Mouse (Mus musculus) neural tube, embryonic 14.5 days (tissue): ENCODE results near the gene Gm38655. TPM values are rescaled to one million over a fixed set of nuclear protein-coding genes. Genes with fewer than 3 reads are reported as not detected.
"Not testable (repeated sequence)": the region's sequence is repeated elsewhere in the genome, so short reads cannot be mapped to it uniquely, and the experiment has no call there.

Experiments
- ATAC-seq: fragments of 200-750 bp; cut with Nextera tagmentation; 2 replicates; pipeline ENCODE4 v1.8.0; 2017; ENCODE audit warnings: low read depth, mild to moderate bottlenecking, moderate TSS enrichment, moderate library complexity
- H3K27ac ChIP-seq: fragments of 300-500 bp; sonication (generic); 2 replicates; pipeline ENCODE4 v1.5.1; 2014; ENCODE audit warnings: low read depth, mild to moderate bottlenecking, control low read depth, low read length, moderate library complexity, mixed read lengths
- H3K27me3 ChIP-seq: fragments of 300-500 bp; sonication (generic); 2 replicates; pipeline ENCODE4 v1.6.1; 2014; ENCODE audit warnings: low read length; ENCODE audit not compliant: control insufficient read depth, insufficient read depth
- H3K36me3 ChIP-seq: fragments of 300-500 bp; sonication (generic); 2 replicates; pipeline ENCODE4 v1.6.1; 2014; ENCODE audit warnings: low read length, mixed read lengths; ENCODE audit not compliant: control insufficient read depth, insufficient read depth
- H3K4me1 ChIP-seq: fragments of 300-500 bp; sonication (generic); 2 replicates; pipeline ENCODE4 v1.6.1; 2014; ENCODE audit warnings: low read length; ENCODE audit not compliant: control insufficient read depth, insufficient read depth
- H3K4me2 ChIP-seq: fragments of 300-500 bp; sonication (generic); 2 replicates; pipeline ENCODE4 v1.6.1; 2014; ENCODE audit warnings: mild to moderate bottlenecking, low read depth, low read length, control low read depth
- H3K4me3 ChIP-seq: fragments of 300-500 bp; sonication (generic); 2 replicates; pipeline ENCODE4 v1.5.1; 2014; ENCODE audit warnings: low read depth, low read length, control low read depth, mixed read lengths
- H3K9ac ChIP-seq: fragments of 300-500 bp; sonication (generic); replicated peaks from 2 replicates; pipeline ENCODE4 v1.6.1; 2014; ENCODE audit warnings: low read depth, mild to moderate bottlenecking, control low read depth, low read length, mixed read lengths
- H3K9me3 ChIP-seq: fragments of 300-500 bp; sonication (generic); 2 replicates; pipeline ENCODE4 v1.6.1; 2016; ENCODE audit warnings: low read length; ENCODE audit not compliant: control insufficient read depth
- WGBS: fragments of 180-500 bp; shearing (Covaris S2); extraction: QIAGEN DNeasy Blood & Tissue Kit; methylation state at CpG from one replicate; pipeline ENCODE4 v1.1.7; 2014; 5-methylcytosine and 5-hydroxymethylcytosine counted together
- polyA plus RNA-seq: library from polyadenylated mRNA; unstranded; fragments of >200 nt; fragmentation: Nextera tagmentation; extraction: Ambion mirVana; gene quantifications from 2 replicates; pipeline ENCODE4 v1.2.1, GENCODE M21; 2014

The Gm38655 gene
- polyA plus RNA-seq, 1 experiment from 2014 or later = not detected

DNA sequence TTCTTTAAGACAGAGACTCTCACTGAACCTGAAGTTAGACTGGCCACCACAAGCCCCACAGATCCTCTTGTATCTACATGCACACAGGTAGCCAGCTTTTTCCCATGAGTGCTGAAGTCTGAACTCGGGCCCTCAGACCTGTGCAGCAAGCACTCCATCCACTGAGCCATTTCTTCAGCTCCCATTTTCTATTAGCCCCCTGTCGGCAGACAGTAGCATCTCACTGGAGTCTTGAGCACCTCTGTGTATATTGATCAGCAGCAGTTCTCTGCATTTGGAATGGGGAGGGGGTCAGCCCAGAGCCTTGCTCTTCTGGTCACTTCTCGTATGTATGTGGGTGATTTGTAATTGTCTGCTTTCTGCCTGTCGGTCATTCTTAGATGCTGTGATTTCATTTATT is 35.3 kb downstream of the Gm38655 start:
- Histone ChIP-seq H3K9ac (no peak overlapping the region), H3K9me3 (no peaks in the 10 kb centered on the region), H3K4me2 (no peak overlapping the region), H3K27me3 (no peaks in the 10 kb centered on the region), H3K27ac (no peak overlapping the region), H3K4me3 (no peak overlapping the region), H3K36me3 (0 out of 2 replicates have a peak, but pooled peaks cover 2% of the 10 kb centered on the region), H3K4me1 (no peaks in the 10 kb centered on the region)
- WGBS = 74% methylated on average over 4 of the region's 4 CpGs
- ATAC-seq = no peak

DNA sequence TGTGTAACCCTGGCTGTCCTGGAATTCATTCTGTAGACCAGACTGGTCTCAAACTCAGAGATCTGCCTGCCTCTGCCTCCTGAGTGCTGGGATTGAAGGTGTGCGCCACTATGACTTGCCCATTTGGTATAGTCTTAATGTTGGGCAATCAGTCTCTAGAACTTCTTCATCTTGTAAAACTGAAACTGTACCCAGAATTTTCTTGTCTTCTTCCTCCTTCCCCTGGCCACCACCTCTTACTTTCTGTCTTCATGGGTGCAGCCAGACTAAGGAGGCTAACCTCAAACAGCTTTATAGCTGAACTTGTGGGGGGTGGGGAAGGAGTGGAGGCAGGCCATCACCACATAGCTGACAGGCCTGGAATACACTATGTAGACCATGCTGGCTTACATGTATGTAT is 36.5 kb downstream of the Gm38655 start:
- no peaks in the 10 kb centered on the region for H3K27me3 ChIP-seq
- peaks cover 8% of the 10 kb centered on the region for H3K4me1 ChIP-seq
- no peak for ATAC-seq
- H3K9ac ChIP-seq = no peak overlapping the region
- H3K9me3 ChIP-seq = no peaks in the 10 kb centered on the region
- H3K4me2 ChIP-seq = no peak overlapping the region
- H3K4me3 ChIP-seq = no peak overlapping the region
- WGBS = 100% methylated on average over 1 of the region's 1 CpGs
- H3K36me3 ChIP-seq = no peaks in the 10 kb centered on the region
- H3K27ac ChIP-seq = no peak overlapping the region

GRCm38 (mm10) chr17:25135622-25136021 is 39.6 kb downstream of the Gm38655 start:
- no peak overlapping the region for H3K4me2 ChIP-seq
- no peak for ATAC-seq

DNA sequence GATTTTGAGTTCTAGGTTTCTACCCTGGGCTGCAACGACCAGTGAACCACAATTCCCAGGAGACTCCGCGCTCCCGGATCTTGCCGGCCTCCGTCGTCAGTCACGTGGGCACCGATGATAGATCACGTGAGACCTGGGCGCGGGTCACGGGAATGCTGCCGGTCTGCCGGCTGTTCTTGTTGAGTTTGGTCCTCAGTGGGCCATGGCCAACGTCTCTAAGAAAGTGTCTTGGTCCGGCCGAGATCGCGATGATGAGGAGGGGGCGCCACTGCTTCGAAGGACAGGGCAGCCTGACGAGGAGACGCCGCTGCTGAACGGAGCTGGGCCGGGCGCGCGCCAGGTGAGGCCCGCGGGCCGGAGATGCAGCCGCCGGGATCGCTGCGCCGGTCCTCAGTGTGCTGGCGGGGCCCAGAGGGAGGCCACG is 42.0 kb downstream of the Gm38655 start, which contains the start of gene Clcn7:
Gene Clcn7, plus strand, starts transcription at position 117 of the 424 bp plus-strand sequence.
- peak within 1 kb of the TSS; percentile 62; the same call in 1 of the 2 replicates for H3K27ac ChIP-seq
- H3K4me3 ChIP-seq = peak within 1 kb of the TSS; percentile 95
- peaks cover 9% of the 10 kb centered on the region for H3K4me1 ChIP-seq
- ATAC-seq = peak; percentile 95
- no peaks in the 10 kb centered on the region for H3K36me3 ChIP-seq
- H3K9ac ChIP-seq = peak within 1 kb of the TSS; percentile 73
- H3K27me3 ChIP-seq = no peaks in the 10 kb centered on the region
- H3K9me3 ChIP-seq = no peaks in the 10 kb centered on the region
- under 1% methylated on average over 40 of the region's 40 CpGs for WGBS
- H3K4me2 ChIP-seq = peak within 1 kb of the TSS; percentile 60

More at GRCm38 (mm10) chr17:25135622-25136021, 39.6 kb downstream of the Gm38655 start:
- Histone ChIP-seq H3K9ac (no peak overlapping the region), H3K4me1 (peaks cover 9% of the 10 kb centered on the region), H3K27ac (no peak overlapping the region), H3K27me3 (no peaks in the 10 kb centered on the region), H3K4me3 (no peak overlapping the region), H3K36me3 (no peaks in the 10 kb centered on the region), H3K9me3 (no peaks in the 10 kb centered on the region)
- WGBS = 86% methylated on average over 6 of the region's 6 CpGs

- Histone ChIP-seq H3K27ac (no peak overlapping the region), H3K4me2 (no peak overlapping the region), H3K27me3 (no peaks in the 10 kb centered on the region), H3K36me3 (no peaks in the 10 kb centered on the region), H3K4me1 (peaks cover 9% of the 10 kb centered on the region), H3K4me3 (no peak overlapping the region), H3K9me3 (no peaks in the 10 kb centered on the region), H3K9ac (no peak overlapping the region)
- 93% methylated on average over 1 of the region's 1 CpGs for WGBS
- ATAC-seq = no peak
Observed at GRCm38 (mm10) chr17:25130060-25130459, 45.2 kb downstream of the Gm38655 start.

GRCm38 (mm10) chr17:25127681-25128080 is 47.6 kb downstream of the Gm38655 start:
- no peak for ATAC-seq
- no peak overlapping the region for H3K4me3 ChIP-seq
- no peak overlapping the region for H3K27ac ChIP-seq
- no peak overlapping the region for H3K9ac ChIP-seq
- 81% methylated on average over 9 of the region's 9 CpGs for WGBS
- no peaks in the 10 kb centered on the region for H3K27me3 ChIP-seq
- no peaks in the 10 kb centered on the region for H3K4me1 ChIP-seq
- no peak overlapping the region for H3K4me2 ChIP-seq
- no peaks in the 10 kb centered on the region for H3K9me3 ChIP-seq
- no peaks in the 10 kb centered on the region for H3K36me3 ChIP-seq

- no peaks in the 10 kb centered on the region for H3K4me1 ChIP-seq
- no peaks in the 10 kb centered on the region for H3K27me3 ChIP-seq
- 63% methylated on average over 8 of the region's 8 CpGs for WGBS
- H3K4me2 ChIP-seq = no peak overlapping the region
- H3K9ac ChIP-seq = no peak overlapping the region
- no peak overlapping the region for H3K4me3 ChIP-seq
- no peaks in the 10 kb centered on the region for H3K36me3 ChIP-seq
- no peak overlapping the region for H3K27ac ChIP-seq
- ATAC-seq = no peak; the same call in 1 of the 2 replicates
- no peaks in the 10 kb centered on the region for H3K9me3 ChIP-seq
Observed at GRCm38 (mm10) chr17:25127079-25127478, 48.2 kb downstream of the Gm38655 start.

GRCm38 (mm10) chr17:25125442-25126060 is 49.7 kb downstream of the Gm38655 start:
- not testable (repeated sequence) for H3K27ac ChIP-seq, H3K4me2 ChIP-seq, ATAC-seq, H3K4me3 ChIP-seq, H3K9ac ChIP-seq, H3K36me3 ChIP-seq, H3K4me1 ChIP-seq, H3K9me3 ChIP-seq, H3K27me3 ChIP-seq
- WGBS = 87% methylated on average over 3 of the region's 3 CpGs

DNA sequence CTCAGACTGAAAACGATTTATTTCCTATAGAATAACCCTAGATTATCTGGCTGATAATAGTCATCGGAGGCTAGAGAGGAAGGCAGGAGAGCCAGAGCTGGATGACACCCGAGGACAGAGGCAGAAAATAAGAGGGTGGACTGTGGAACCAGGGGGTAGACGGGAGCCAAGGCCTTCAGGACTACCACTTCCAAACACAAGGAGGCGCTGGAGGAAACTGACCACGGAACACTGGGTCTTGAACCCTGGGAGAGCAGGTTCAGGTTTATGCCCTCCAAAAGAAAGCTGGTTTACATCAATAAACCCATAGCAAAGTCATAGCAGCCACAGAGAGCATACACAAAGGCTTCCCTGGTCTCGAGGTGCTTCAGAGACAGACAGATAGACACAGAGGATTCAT is 51.3 kb downstream of the Gm38655 start:
- no peaks in the 10 kb centered on the region for H3K27me3 ChIP-seq
- H3K27ac ChIP-seq = no peak overlapping the region
- no peaks in the 10 kb centered on the region for H3K4me1 ChIP-seq
- no peaks in the 10 kb centered on the region for H3K9me3 ChIP-seq
- no peak overlapping the region for H3K4me2 ChIP-seq
- no peak overlapping the region for H3K4me3 ChIP-seq
- no peak for ATAC-seq
- no peak overlapping the region for H3K9ac ChIP-seq
- WGBS = 32% methylated on average over 7 of the region's 7 CpGs
- no peaks in the 10 kb centered on the region for H3K36me3 ChIP-seq
